Mouse (Mus musculus): ENCODE results near the gene App. TPM values are rescaled to one million over a fixed set of nuclear protein-coding genes. Genes with fewer than 3 reads are reported as not detected.

App gene
- total RNA-seq (2014; rRNA removed) (368 and 493 TPM in 2 replicates), polyA plus RNA-seq (2015; fragmentation: Nextera tagmentation; extraction: Ambion mirVana) (289 and 433 TPM in 2 replicates)

- peak; percentile 88 for TF ChIP-seq CTCF (IDR thresholded peaks at IDR 0.05; ENCODE audit: low read depth)
- 1% methylated on average over 78 of the region's 78 CpGs for WGBS
- H3K27ac ChIP-seq (ENCODE audit: low read depth, low read length): peak within 1 kb of the TSS; percentile 96
- peak; percentile 89 for ATAC-seq
- no peaks in the 10 kb centered on the region for H3K27me3 ChIP-seq (ENCODE audit: insufficient read depth, low read length)
- H3K4me1 ChIP-seq (ENCODE audit: insufficient read depth): peaks cover 15% of the 10 kb centered on the region; the same call in 1 of the 2 replicates
- H3K9me3 ChIP-seq (ENCODE audit: low read length): no peaks in the 10 kb centered on the region
- H3K4me2 ChIP-seq (ENCODE audit: low read depth): peak within 1 kb of the TSS; percentile 59
- peak within 1 kb of the TSS; percentile 97 for H3K4me3 ChIP-seq (ENCODE audit: low read depth, low read length)
- no peaks in the 10 kb centered on the region for H3K36me3 ChIP-seq (ENCODE audit: insufficient read depth)
- peak within 1 kb of the TSS; percentile 91 for H3K9ac ChIP-seq
- DNase-seq: peak; percentile 95
These were observed at the start of gene App for GRCm38 (mm10) chr16:85173373-85174081. TSS of gene App (minus strand) at chr16:85173766.

- H3K27me3 ChIP-seq (ENCODE audit: insufficient read depth, low read length): no peaks in the 10 kb centered on the region
- H3K27ac ChIP-seq (ENCODE audit: low read depth, low read length): no peak overlapping the region
- no peak for TF ChIP-seq CTCF (IDR thresholded peaks at IDR 0.05; ENCODE audit: low read depth)
- H3K36me3 ChIP-seq (ENCODE audit: insufficient read depth): no peaks in the 10 kb centered on the region
- H3K9ac ChIP-seq: no peak overlapping the region
- no peaks in the 10 kb centered on the region for H3K9me3 ChIP-seq (ENCODE audit: low read length)
- no peaks in the 10 kb centered on the region for H3K4me1 ChIP-seq (ENCODE audit: insufficient read depth)
- WGBS: 67% methylated on average over 9 of the region's 9 CpGs
- H3K4me3 ChIP-seq (ENCODE audit: low read depth, low read length): no peak overlapping the region
- DNase-seq (peak; percentile 10), ATAC-seq (peak; percentile 38; the same call in 1 of the 2 replicates)
- no peak overlapping the region for H3K4me2 ChIP-seq (ENCODE audit: low read depth)
These were observed 42.3 kb upstream of the App start for GRCm38 (mm10) chr16:85215846-85216245.

- DNase-seq (no peak), ATAC-seq (no peak)
- whole genome bisulfite sequencing: 90% methylated on average over 9 of the region's 9 CpGs
- Histone ChIP-seq H3K9me3 (ENCODE audit: low read length) (no peaks in the 10 kb centered on the region), H3K27me3 (ENCODE audit: insufficient read depth, low read length) (no peaks in the 10 kb centered on the region), H3K4me2 (ENCODE audit: low read depth) (no peak overlapping the region), H3K9ac (no peak overlapping the region), H3K4me1 (ENCODE audit: insufficient read depth) (no peaks in the 10 kb centered on the region), H3K4me3 (ENCODE audit: low read depth, low read length) (no peak overlapping the region), H3K27ac (ENCODE audit: low read depth, low read length) (no peak overlapping the region), H3K36me3 (ENCODE audit: insufficient read depth) (no peaks in the 10 kb centered on the region)
- TF ChIP-seq CTCF (IDR thresholded peaks at IDR 0.05; ENCODE audit: low read depth): no peak
These were observed 41.6 kb upstream of the App start for GRCm38 (mm10) chr16:85215173-85215572.

GRCm38 (mm10) chr16:85195622-85196021, 22.1 kb upstream of the App start:
- H3K9me3 ChIP-seq (ENCODE audit: low read length): no peaks in the 10 kb centered on the region
- TF ChIP-seq CTCF (IDR thresholded peaks at IDR 0.05; ENCODE audit: low read depth): no peak
- 70% methylated on average over 6 of the region's 6 CpGs for WGBS
- no peak overlapping the region for H3K4me3 ChIP-seq (ENCODE audit: low read depth, low read length)
- H3K36me3 ChIP-seq (ENCODE audit: insufficient read depth): no peaks in the 10 kb centered on the region
- ATAC-seq (no peak), DNase-seq (no peak)
- H3K27me3 ChIP-seq (ENCODE audit: insufficient read depth, low read length): no peaks in the 10 kb centered on the region
- H3K4me1 ChIP-seq (ENCODE audit: insufficient read depth): no peaks in the 10 kb centered on the region
- H3K9ac ChIP-seq: no peak overlapping the region
- H3K4me2 ChIP-seq (ENCODE audit: low read depth): no peak overlapping the region
- no peak overlapping the region for H3K27ac ChIP-seq (ENCODE audit: low read depth, low read length)

GRCm38 (mm10) chr16:85195167-85195566, 21.6 kb upstream of the App start:
- no peak overlapping the region for H3K27ac ChIP-seq (ENCODE audit: low read depth, low read length)
- no peaks in the 10 kb centered on the region for H3K4me1 ChIP-seq (ENCODE audit: insufficient read depth)
- H3K9me3 ChIP-seq (ENCODE audit: low read length): no peaks in the 10 kb centered on the region
- no peak overlapping the region for H3K4me2 ChIP-seq (ENCODE audit: low read depth)
- no peaks in the 10 kb centered on the region for H3K27me3 ChIP-seq (ENCODE audit: insufficient read depth, low read length)
- H3K4me3 ChIP-seq (ENCODE audit: low read depth, low read length): no peak overlapping the region
- ATAC-seq: no peak
- no peaks in the 10 kb centered on the region for H3K36me3 ChIP-seq (ENCODE audit: insufficient read depth)
- 94% methylated on average over 6 of the region's 6 CpGs for WGBS
- H3K9ac ChIP-seq: no peak overlapping the region
- no peak for TF ChIP-seq CTCF (IDR thresholded peaks at IDR 0.05; ENCODE audit: low read depth)
- no peak for DNase-seq

GRCm38 (mm10) chr16:85181502-85181901, 7.9 kb upstream of the App start:
- no peak overlapping the region for H3K4me3 ChIP-seq (ENCODE audit: low read depth, low read length)
- no peaks in the 10 kb centered on the region for H3K4me1 ChIP-seq (ENCODE audit: insufficient read depth)
- no peaks in the 10 kb centered on the region for H3K9me3 ChIP-seq (ENCODE audit: low read length)
- no peaks in the 10 kb centered on the region for H3K27me3 ChIP-seq (ENCODE audit: insufficient read depth, low read length)
- no peak overlapping the region for H3K27ac ChIP-seq (ENCODE audit: low read depth, low read length)
- H3K36me3 ChIP-seq (ENCODE audit: insufficient read depth): no peaks in the 10 kb centered on the region
- WGBS: 75% methylated on average over 3 of the region's 3 CpGs
- no peak overlapping the region for H3K9ac ChIP-seq
- TF ChIP-seq CTCF (IDR thresholded peaks at IDR 0.05; ENCODE audit: low read depth): no peak
- DNase-seq (no peak), ATAC-seq (no peak)
- H3K4me2 ChIP-seq (ENCODE audit: low read depth): no peak overlapping the region

GRCm38 (mm10) chr16:85180710-85181109, 7.1 kb upstream of the App start:
- no peak overlapping the region for H3K4me3 ChIP-seq (ENCODE audit: low read depth, low read length)
- no peak overlapping the region for H3K27ac ChIP-seq (ENCODE audit: low read depth, low read length)
- 81% methylated on average over 3 of the region's 3 CpGs for WGBS
- TF ChIP-seq CTCF (IDR thresholded peaks at IDR 0.05; ENCODE audit: low read depth): no peak
- H3K4me1 ChIP-seq (ENCODE audit: insufficient read depth): no peaks in the 10 kb centered on the region
- H3K9ac ChIP-seq: no peak overlapping the region
- H3K4me2 ChIP-seq (ENCODE audit: low read depth): no peak overlapping the region
- ATAC-seq: no peak
- no peaks in the 10 kb centered on the region for H3K9me3 ChIP-seq (ENCODE audit: low read length)
- no peaks in the 10 kb centered on the region for H3K27me3 ChIP-seq (ENCODE audit: insufficient read depth, low read length)
- H3K36me3 ChIP-seq (ENCODE audit: insufficient read depth): no peaks in the 10 kb centered on the region
- no peak for DNase-seq

Measured in forebrain, postnatal 0 days (tissue).